Mouse (Mus musculus) heart, embryonic 15.5 days (tissue): ENCODE results near the gene Pgls. TPM values are rescaled to one million over a fixed set of nuclear protein-coding genes. Genes with fewer than 3 reads are reported as not detected.

ENCODE experiments used
- ATAC-seq: fragments of 200-750 bp; cut with Nextera tagmentation; replicated peaks from 2 replicates; pipeline ENCODE4 v1.8.0; 2017; ENCODE audit warnings: low read depth, moderate TSS enrichment; ENCODE audit not compliant: insufficient number of reproducible peaks, insufficient read depth, low FRiP score
- H3K27ac ChIP-seq: fragments of 300-500 bp; sonication (generic); 2 replicates; pipeline ENCODE4 v1.5.1; 2015; ENCODE audit warnings: mild to moderate bottlenecking, inconsistent platforms
- H3K27me3 ChIP-seq: fragments of 300-500 bp; sonication (generic); 2 replicates; pipeline ENCODE4 v1.6.1; 2015; ENCODE audit warnings: inconsistent platforms
- H3K36me3 ChIP-seq: fragments of 300-500 bp; sonication (generic); 2 replicates; pipeline ENCODE4 v1.6.1; 2015; ENCODE audit warnings: mild to moderate bottlenecking, inconsistent platforms
- H3K4me1 ChIP-seq: fragments of 300-500 bp; sonication (generic); replicated peaks from 2 replicates; pipeline ENCODE4 v1.6.1; 2015; ENCODE audit warnings: inconsistent platforms
- H3K4me2 ChIP-seq: fragments of 300-500 bp; sonication (generic); 2 replicates; pipeline ENCODE4 v1.6.1; 2015; ENCODE audit warnings: inconsistent platforms, mild to moderate bottlenecking, moderate library complexity
- H3K4me3 ChIP-seq: fragments of 300-500 bp; sonication (generic); 2 replicates; pipeline ENCODE4 v1.5.1; 2015; ENCODE audit warnings: mild to moderate bottlenecking, inconsistent platforms
- H3K9ac ChIP-seq: fragments of 300-500 bp; sonication (generic); 2 replicates; pipeline ENCODE4 v1.6.1; 2015; ENCODE audit warnings: mild to moderate bottlenecking, inconsistent platforms
- H3K9me3 ChIP-seq: fragments of 300-500 bp; sonication (generic); replicated peaks from 2 replicates; pipeline ENCODE4 v1.6.1; 2016; ENCODE audit warnings: inconsistent platforms
- WGBS: fragments of 180-500 bp; shearing (Covaris S2); methylation state at CpG from one replicate; pipeline ENCODE4 v1.1.7; 2015; ENCODE audit warnings: mixed read lengths; 5-methylcytosine and 5-hydroxymethylcytosine counted together
- polyA plus RNA-seq: library from polyadenylated mRNA; unstranded; fragments of >200 nt; fragmentation: Nextera tagmentation; extraction: Ambion mirVana; gene quantifications from 2 replicates; pipeline ENCODE4 v1.2.1, GENCODE M21; 2015

The Pgls gene
- polyA plus RNA-seq, 1 experiment from 2014 or later, result 159 TPM

GRCm38 (mm10) chr8:71558958-71559690 is 32.9 kb upstream of the Pgls start:
- Histone ChIP-seq H3K9ac (0 out of 2 replicates have a peak overlapping the region, but pooled peaks have one; percentile 21), H3K4me2 (peak overlapping the region; percentile 66), H3K4me3 (peak overlapping the region; percentile 48), H3K36me3 (no peaks in the 10 kb centered on the region), H3K27me3 (peaks cover 73% of the 10 kb centered on the region), H3K4me1 (peaks cover 20% of the 10 kb centered on the region), H3K27ac (no peak overlapping the region), H3K9me3 (no peaks in the 10 kb centered on the region)
- ATAC-seq, result peak; percentile 23; the same call in 1 of the 2 replicates
- 2% methylated on average over 24 of the region's 24 CpGs for WGBS

GRCm38 (mm10) chr8:71560071-71560470 is 31.9 kb upstream of the Pgls start:
- WGBS, result 67% methylated on average over 3 of the region's 3 CpGs
- no peak overlapping the region for H3K4me2 ChIP-seq
- H3K9ac ChIP-seq, result no peak overlapping the region
- no peak overlapping the region for H3K27ac ChIP-seq
- no peaks in the 10 kb centered on the region for H3K9me3 ChIP-seq
- H3K4me1 ChIP-seq, result peaks cover 20% of the 10 kb centered on the region
- ATAC-seq, result no peak
- H3K36me3 ChIP-seq, result no peaks in the 10 kb centered on the region
- H3K27me3 ChIP-seq, result peaks cover 73% of the 10 kb centered on the region
- H3K4me3 ChIP-seq, result no peak overlapping the region

- H3K27me3 ChIP-seq, result peaks cover 68% of the 10 kb centered on the region
- H3K9me3 ChIP-seq, result no peaks in the 10 kb centered on the region
- no peak for ATAC-seq
- no peak overlapping the region for H3K27ac ChIP-seq
- no peak overlapping the region for H3K4me2 ChIP-seq
- H3K4me1 ChIP-seq, result peaks cover 20% of the 10 kb centered on the region
- no peak overlapping the region for H3K9ac ChIP-seq
- WGBS, result 83% methylated on average over 5 of the region's 5 CpGs
- no peaks in the 10 kb centered on the region for H3K36me3 ChIP-seq
- no peak overlapping the region for H3K4me3 ChIP-seq
These were observed 31.2 kb upstream of the Pgls start for GRCm38 (mm10) chr8:71560765-71561164.

- Histone ChIP-seq H3K36me3 (no peaks in the 10 kb centered on the region), H3K4me1 (peaks cover 20% of the 10 kb centered on the region), H3K4me2 (no peak overlapping the region), H3K9me3 (no peaks in the 10 kb centered on the region), H3K4me3 (no peak overlapping the region), H3K9ac (no peak overlapping the region), H3K27me3 (peaks cover 63% of the 10 kb centered on the region), H3K27ac (no peak overlapping the region)
- WGBS, result 2% methylated on average over 15 of the region's 15 CpGs
- no peak for ATAC-seq
These were observed 30.6 kb upstream of the Pgls start for GRCm38 (mm10) chr8:71561401-71561800.

- no peak; the same call in 1 of the 2 replicates for ATAC-seq
- peak overlapping the region; percentile 26 for H3K4me3 ChIP-seq
These were observed 29.2 kb upstream of the Pgls start for GRCm38 (mm10) chr8:71562751-71563150.

GRCm38 (mm10) chr8:71563992-71564391 is 28.0 kb upstream of the Pgls start:
- H3K4me1 ChIP-seq, result peaks cover 19% of the 10 kb centered on the region
- no peaks in the 10 kb centered on the region for H3K36me3 ChIP-seq
- H3K27me3 ChIP-seq, result peaks cover 37% of the 10 kb centered on the region
- WGBS, result 84% methylated on average over 4 of the region's 4 CpGs
- no peak overlapping the region for H3K27ac ChIP-seq
- no peaks in the 10 kb centered on the region for H3K9me3 ChIP-seq
- no peak overlapping the region for H3K9ac ChIP-seq
- no peak overlapping the region for H3K4me3 ChIP-seq
- ATAC-seq, result no peak
- no peak overlapping the region for H3K4me2 ChIP-seq

More at GRCm38 (mm10) chr8:71562751-71563150, 29.2 kb upstream of the Pgls start:
- H3K36me3 ChIP-seq, result no peaks in the 10 kb centered on the region
- H3K9ac ChIP-seq, result no peak overlapping the region
- peak overlapping the region; percentile 53 for H3K4me2 ChIP-seq
- H3K27me3 ChIP-seq, result peaks cover 50% of the 10 kb centered on the region
- H3K4me1 ChIP-seq, result peaks cover 20% of the 10 kb centered on the region
- H3K27ac ChIP-seq, result no peak overlapping the region
- under 1% methylated on average over 33 of the region's 33 CpGs for WGBS
- H3K9me3 ChIP-seq, result no peaks in the 10 kb centered on the region

- Histone ChIP-seq H3K4me2 (no peak within 1 kb of the TSS), H3K27ac (no peak within 1 kb of the TSS), H3K9ac (no peak within 1 kb of the TSS), H3K4me3 (no peak within 1 kb of the TSS), H3K36me3 (no peaks in the 10 kb centered on the region), H3K9me3 (no peaks in the 10 kb centered on the region), H3K4me1 (peaks cover 38% of the 10 kb centered on the region), H3K27me3 (peaks cover 17% of the 10 kb centered on the region)
- no peak for ATAC-seq
- 63% methylated on average over 3 of the region's 3 CpGs for WGBS
These were observed 25.5 kb upstream of the Pgls start, which contains the start of gene Nxnl1 for GRCm38 (mm10) chr8:71566501-71566900. Gene Nxnl1 (minus strand): TSS chr8:71566601.

GRCm38 (mm10) chr8:71567587-71567986 is 24.4 kb upstream of the Pgls start:
- no peak overlapping the region for H3K27ac ChIP-seq
- no peaks in the 10 kb centered on the region for H3K36me3 ChIP-seq
- no peak overlapping the region for H3K4me2 ChIP-seq
- ATAC-seq, result no peak
- peaks cover 6% of the 10 kb centered on the region for H3K27me3 ChIP-seq
- peaks cover 38% of the 10 kb centered on the region for H3K4me1 ChIP-seq
- no peak overlapping the region for H3K9ac ChIP-seq
- 60% methylated on average over 7 of the region's 7 CpGs for WGBS
- no peaks in the 10 kb centered on the region for H3K9me3 ChIP-seq
- H3K4me3 ChIP-seq, result no peak overlapping the region

GRCm38 (mm10) chr8:71568387-71568937 is 23.5 kb upstream of the Pgls start, which contains the start of gene Slc27a1:
Gene Slc27a1 (plus strand): TSS chr8:71568882.
- no peaks in the 10 kb centered on the region for H3K9me3 ChIP-seq
- peak within 1 kb of the TSS; percentile 70 for H3K4me3 ChIP-seq
- peak; percentile 8; the same call in 1 of the 2 replicates for ATAC-seq
- no peaks in the 10 kb centered on the region for H3K36me3 ChIP-seq
- H3K4me2 ChIP-seq, result peak within 1 kb of the TSS; percentile 95
- 17% methylated on average over 13 of the region's 13 CpGs for WGBS
- peak within 1 kb of the TSS; percentile 78 for H3K27ac ChIP-seq
- peaks cover 39% of the 10 kb centered on the region for H3K4me1 ChIP-seq
- 0 out of 2 replicates have a peak, but pooled peaks cover 5% of the 10 kb centered on the region for H3K27me3 ChIP-seq
- H3K9ac ChIP-seq, result peak within 1 kb of the TSS; percentile 60

- Histone ChIP-seq H3K4me2 (peak overlapping the region; percentile 95), H3K9ac (peak overlapping the region; percentile 60), H3K27ac (peak overlapping the region; percentile 78), H3K9me3 (no peaks in the 10 kb centered on the region), H3K36me3 (no peaks in the 10 kb centered on the region), H3K27me3 (0 out of 2 replicates have a peak, but pooled peaks cover 2% of the 10 kb centered on the region), H3K4me3 (peak overlapping the region; percentile 70), H3K4me1 (peaks cover 39% of the 10 kb centered on the region)
- WGBS, result 33% methylated on average over 6 of the region's 6 CpGs
- 0 out of 2 replicates have a peak, but pooled peaks have one; percentile 1 for ATAC-seq
These were observed 23.0 kb upstream of the Pgls start for GRCm38 (mm10) chr8:71568941-71569340.

GRCm38 (mm10) chr8:71569366-71570290 is 22.3 kb upstream of the Pgls start:
- ATAC-seq, result peak; percentile 74
- H3K27ac ChIP-seq, result peak overlapping the region; percentile 78
- no peaks in the 10 kb centered on the region for H3K9me3 ChIP-seq
- H3K36me3 ChIP-seq, result no peaks in the 10 kb centered on the region
- 0 out of 2 replicates have a peak, but pooled peaks cover 2% of the 10 kb centered on the region for H3K27me3 ChIP-seq
- under 1% methylated on average over 51 of the region's 51 CpGs for WGBS
- H3K9ac ChIP-seq, result peak overlapping the region; percentile 60
- H3K4me3 ChIP-seq, result peak overlapping the region; percentile 70
- H3K4me1 ChIP-seq, result peaks cover 44% of the 10 kb centered on the region
- peak overlapping the region; percentile 95 for H3K4me2 ChIP-seq
